Mouse (Mus musculus) CD4-positive helper T cell, adult 2 months (primary cell): ENCODE data around the gene Gm13420.

ENCODE experiments used
- DNase-seq: peaks from one replicate; pipeline ENCODE4 v3.0.0-alpha.2; 2012; ENCODE audit warnings: low read depth, missing footprints, low spot score

The Gm13420 gene

GRCm38 (mm10) chr2:29702189-29702588, 49.3 kb downstream of the Gm13420 start:
- DNase-seq = no peak

- no peak for DNase-seq
These were observed 50.1 kb downstream of the Gm13420 start for GRCm38 (mm10) chr2:29701393-29701792.

- no peak for DNase-seq
These were observed 50.6 kb downstream of the Gm13420 start for GRCm38 (mm10) chr2:29700898-29701297.

GRCm38 (mm10) chr2:29698421-29699290, 52.8 kb downstream of the Gm13420 start:
- DNase-seq = no peak

GRCm38 (mm10) chr2:29696207-29696800, 55.2 kb downstream of the Gm13420 start:
- DNase-seq = no peak
